Mouse (Mus musculus): ENCODE results near the gene Slc6a5. TPM values are rescaled to one million over a fixed set of nuclear protein-coding genes. Genes with fewer than 3 reads are reported as not detected.

The Slc6a5 gene
- polyA plus RNA-seq, 1 experiment = 0.01 TPM

DNA sequence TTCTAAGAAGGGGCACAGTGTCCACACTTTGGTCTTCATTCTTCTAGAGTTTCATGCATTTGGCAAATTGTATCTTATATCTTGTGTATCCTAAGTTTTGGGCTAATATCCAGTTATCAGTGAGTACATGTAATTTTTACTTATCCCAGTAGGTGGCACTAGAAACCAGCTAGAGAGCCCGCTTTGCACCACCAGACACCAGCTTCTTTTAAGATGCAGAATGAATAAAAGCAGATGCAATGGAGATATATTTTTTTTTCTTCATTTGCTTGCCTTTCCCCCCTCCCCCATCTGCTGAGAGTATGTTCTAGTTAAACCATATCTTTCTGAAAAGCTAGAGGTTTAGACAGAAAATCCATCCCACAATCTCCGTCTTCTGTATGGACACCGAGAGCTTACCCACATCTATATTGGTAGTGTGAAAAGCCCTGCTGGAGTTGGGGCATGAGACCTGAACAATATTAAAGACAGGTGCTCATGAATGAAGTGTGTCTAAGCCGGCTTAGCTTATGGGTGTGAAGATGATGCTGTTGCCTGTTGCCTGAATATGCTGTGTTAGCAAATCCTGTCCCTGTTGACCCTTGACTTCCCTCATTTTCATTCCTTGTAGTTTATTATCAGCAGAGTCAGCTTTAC lies 43.7 kb downstream of the Slc6a5 start:
- H3K4me3 ChIP-seq (ENCODE audit: control insufficient read depth, low read depth, low read length) = no peak overlapping the region
- H3K27ac ChIP-seq (ENCODE audit: control insufficient read depth, insufficient read depth, low read depth, low read length) = no peak overlapping the region
- H3K27me3 ChIP-seq (ENCODE audit: control insufficient read depth, insufficient read depth, low read length) = no peaks in the 10 kb centered on the region
- TF ChIP-seq CTCF (IDR thresholded peaks at IDR 0.05; ENCODE audit: control insufficient read depth, insufficient read depth, insufficient replicate concordance, low read depth, low read length) (no peak), POLR2A (IDR thresholded peaks at IDR 0.05; ENCODE audit: control insufficient read depth, low read depth, low read length) (no peak)
- no peaks in the 10 kb centered on the region for H3K36me3 ChIP-seq (ENCODE audit: control insufficient read depth, insufficient read depth, low read length)
- H3K4me1 ChIP-seq (ENCODE audit: control insufficient read depth, insufficient read depth, low read length) = no peaks in the 10 kb centered on the region

DNA sequence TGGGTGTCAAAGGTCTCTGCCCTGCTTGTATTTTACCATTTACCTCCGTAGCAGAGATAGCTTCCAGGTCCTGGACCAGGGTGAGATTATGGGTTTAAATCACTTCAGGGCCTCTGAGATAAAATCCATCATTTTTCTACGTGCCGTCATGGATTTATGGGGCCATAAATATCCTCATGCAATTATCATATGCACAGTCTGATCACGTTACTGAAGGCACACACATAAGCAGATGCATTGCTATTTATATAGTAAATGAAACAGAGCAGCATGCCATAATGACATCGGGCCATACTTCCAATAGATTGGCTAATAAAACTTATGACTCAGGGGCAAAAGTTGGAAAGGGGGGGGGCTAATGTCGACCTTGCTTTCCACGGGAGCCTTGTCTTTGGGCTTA lies 44.9 kb downstream of the Slc6a5 start:
- H3K4me1 ChIP-seq (ENCODE audit: control insufficient read depth, insufficient read depth, low read length) = no peaks in the 10 kb centered on the region
- H3K36me3 ChIP-seq (ENCODE audit: control insufficient read depth, insufficient read depth, low read length) = no peaks in the 10 kb centered on the region
- TF ChIP-seq POLR2A (IDR thresholded peaks at IDR 0.05; ENCODE audit: control insufficient read depth, low read depth, low read length) (no peak), CTCF (IDR thresholded peaks at IDR 0.05; ENCODE audit: control insufficient read depth, insufficient read depth, insufficient replicate concordance, low read depth, low read length) (no peak)
- H3K27me3 ChIP-seq (ENCODE audit: control insufficient read depth, insufficient read depth, low read length) = no peaks in the 10 kb centered on the region
- no peak overlapping the region for H3K27ac ChIP-seq (ENCODE audit: control insufficient read depth, insufficient read depth, low read depth, low read length)
- no peak overlapping the region for H3K4me3 ChIP-seq (ENCODE audit: control insufficient read depth, low read depth, low read length)

DNA sequence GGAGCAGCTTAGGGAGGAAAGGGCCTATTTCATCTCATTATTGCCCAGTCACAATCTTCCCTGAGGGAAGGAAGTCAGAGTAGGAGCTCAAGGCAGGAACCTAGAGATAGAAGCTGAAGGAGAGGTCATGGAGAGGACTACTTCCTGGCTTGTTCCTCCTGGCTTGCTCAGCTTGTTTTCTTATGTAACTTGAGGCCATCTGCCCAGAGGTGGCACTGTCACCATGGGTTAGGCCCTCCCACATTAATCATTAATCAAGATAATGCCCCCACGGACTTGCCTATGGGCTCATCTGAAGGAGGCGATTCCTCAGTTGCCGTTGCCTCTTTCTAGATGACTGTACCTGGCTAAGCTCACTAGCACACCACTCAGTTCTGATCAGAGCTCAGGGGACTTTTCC lies 47.2 kb downstream of the Slc6a5 start:
- Histone ChIP-seq H3K4me3 (ENCODE audit: control insufficient read depth, low read depth, low read length) (no peak overlapping the region), H3K27me3 (ENCODE audit: control insufficient read depth, insufficient read depth, low read length) (no peaks in the 10 kb centered on the region), H3K36me3 (ENCODE audit: control insufficient read depth, insufficient read depth, low read length) (no peaks in the 10 kb centered on the region), H3K27ac (ENCODE audit: control insufficient read depth, insufficient read depth, low read depth, low read length) (no peak overlapping the region), H3K4me1 (ENCODE audit: control insufficient read depth, insufficient read depth, low read length) (no peaks in the 10 kb centered on the region)
- TF ChIP-seq POLR2A (IDR thresholded peaks at IDR 0.05; ENCODE audit: control insufficient read depth, low read depth, low read length) = no peak
- no peak for TF ChIP-seq CTCF (IDR thresholded peaks at IDR 0.05; ENCODE audit: control insufficient read depth, insufficient read depth, insufficient replicate concordance, low read depth, low read length)

DNA sequence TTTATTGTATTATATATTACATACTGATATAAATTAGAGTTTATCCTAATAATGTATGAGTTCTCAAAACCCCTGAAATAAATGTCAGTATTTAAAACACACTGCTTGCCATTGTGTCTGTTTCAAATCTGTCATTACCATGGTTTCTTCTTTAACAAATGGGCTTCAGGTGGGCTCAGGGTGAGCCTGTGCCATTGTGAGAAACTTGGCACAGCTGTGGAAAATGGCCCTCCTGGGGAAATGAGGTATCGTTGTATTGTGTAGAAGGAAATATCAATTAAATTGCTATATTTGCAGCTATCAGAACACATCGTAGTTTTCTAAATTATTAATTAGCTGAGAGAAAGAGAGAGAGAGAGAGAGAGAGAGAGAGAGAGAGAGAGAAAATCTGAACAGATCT lies 53.8 kb downstream of the Slc6a5 start:
- no peaks in the 10 kb centered on the region for H3K36me3 ChIP-seq (ENCODE audit: control insufficient read depth, insufficient read depth, low read length)

DNA sequence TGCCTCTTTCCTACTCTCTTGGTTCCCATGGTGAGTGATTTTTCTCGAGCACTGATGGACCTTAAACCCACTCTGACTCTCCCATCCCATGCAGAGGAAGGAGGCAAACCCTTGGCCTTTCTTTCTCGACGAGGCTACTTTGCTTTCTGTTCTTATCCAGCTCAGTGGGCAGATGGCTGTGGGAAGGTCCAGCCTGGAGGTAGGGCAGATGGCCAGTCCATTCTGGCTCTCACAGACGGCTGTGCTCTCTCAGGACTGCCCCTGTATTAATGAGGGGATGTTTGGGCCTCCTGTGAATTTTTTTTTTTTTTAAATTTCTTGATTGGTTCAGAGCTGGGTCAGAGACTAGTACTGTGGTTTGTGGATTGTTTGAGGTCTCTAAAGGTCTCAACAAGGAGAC lies 59.6 kb downstream of the Slc6a5 start:
- Histone ChIP-seq H3K27me3 (ENCODE audit: control insufficient read depth, insufficient read depth, low read length) (no peaks in the 10 kb centered on the region), H3K4me3 (ENCODE audit: control insufficient read depth, low read depth, low read length) (no peak overlapping the region), H3K36me3 (ENCODE audit: control insufficient read depth, insufficient read depth, low read length) (no peaks in the 10 kb centered on the region), H3K27ac (ENCODE audit: control insufficient read depth, insufficient read depth, low read depth, low read length) (no peak overlapping the region), H3K4me1 (ENCODE audit: control insufficient read depth, insufficient read depth, low read length) (no peaks in the 10 kb centered on the region)
- TF ChIP-seq POLR2A (IDR thresholded peaks at IDR 0.05; ENCODE audit: control insufficient read depth, low read depth, low read length) = no peak
- TF ChIP-seq CTCF (IDR thresholded peaks at IDR 0.05; ENCODE audit: control insufficient read depth, insufficient read depth, insufficient replicate concordance, low read depth, low read length) = no peak

More for the DNA sequence above, 53.8 kb downstream of the Slc6a5 start:
- TF ChIP-seq CTCF (IDR thresholded peaks at IDR 0.05; ENCODE audit: control insufficient read depth, insufficient read depth, insufficient replicate concordance, low read depth, low read length) = no peak
- TF ChIP-seq POLR2A (IDR thresholded peaks at IDR 0.05; ENCODE audit: control insufficient read depth, low read depth, low read length) = no peak
- no peaks in the 10 kb centered on the region for H3K4me1 ChIP-seq (ENCODE audit: control insufficient read depth, insufficient read depth, low read length)
- no peak overlapping the region for H3K27ac ChIP-seq (ENCODE audit: control insufficient read depth, insufficient read depth, low read depth, low read length)
- H3K4me3 ChIP-seq (ENCODE audit: control insufficient read depth, low read depth, low read length) = no peak overlapping the region
- no peaks in the 10 kb centered on the region for H3K27me3 ChIP-seq (ENCODE audit: control insufficient read depth, insufficient read depth, low read length)

DNA sequence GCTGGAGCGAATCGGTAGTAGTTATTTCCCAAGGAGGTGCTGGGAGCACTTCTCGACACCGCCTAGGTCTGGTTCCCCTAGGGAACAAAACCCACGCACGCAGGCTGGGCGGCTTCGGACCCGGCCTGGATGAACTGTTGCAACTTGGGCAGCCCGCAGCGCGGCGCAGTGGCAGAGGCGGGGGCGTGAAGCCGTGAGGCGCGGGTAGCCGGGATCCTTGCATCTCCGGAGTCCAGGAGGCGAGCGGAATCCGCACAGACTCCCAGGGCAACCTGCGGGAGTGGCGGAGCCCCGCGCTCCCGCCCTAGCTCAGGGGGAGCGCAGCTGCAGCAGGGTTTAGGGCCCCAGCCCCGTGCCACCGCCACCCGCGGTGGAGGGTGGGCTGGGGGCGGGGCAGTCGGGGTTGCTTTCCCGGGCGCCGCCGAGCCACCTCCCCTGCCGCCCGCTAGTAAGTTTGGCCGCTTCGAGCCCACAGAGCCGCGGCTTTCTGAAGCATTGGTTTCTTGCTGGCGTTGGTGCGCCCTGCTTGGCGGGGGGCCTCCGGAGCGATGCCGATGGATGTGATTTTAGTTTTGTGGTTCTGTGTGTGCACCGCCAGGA lies 65.0 kb downstream of the Slc6a5 start, which contains the start of gene Nell1:
TSS of gene Nell1 (plus strand) at position 24 of the 600 bp plus-strand sequence.
- Histone ChIP-seq H3K27ac (ENCODE audit: control insufficient read depth, insufficient read depth, low read depth, low read length) (no peak within 1 kb of the TSS), H3K4me1 (ENCODE audit: control insufficient read depth, insufficient read depth, low read length) (peaks cover 12% of the 10 kb centered on the region), H3K4me3 (ENCODE audit: control insufficient read depth, low read depth, low read length) (peak within 1 kb of the TSS; percentile 26), H3K27me3 (ENCODE audit: control insufficient read depth, insufficient read depth, low read length) (peaks cover 7% of the 10 kb centered on the region), H3K36me3 (ENCODE audit: control insufficient read depth, insufficient read depth, low read length) (no peaks in the 10 kb centered on the region)
- TF ChIP-seq CTCF (IDR thresholded peaks at IDR 0.05; ENCODE audit: control insufficient read depth, insufficient read depth, insufficient replicate concordance, low read depth, low read length) (no peak), POLR2A (IDR thresholded peaks at IDR 0.05; ENCODE audit: control insufficient read depth, low read depth, low read length) (no peak)

DNA sequence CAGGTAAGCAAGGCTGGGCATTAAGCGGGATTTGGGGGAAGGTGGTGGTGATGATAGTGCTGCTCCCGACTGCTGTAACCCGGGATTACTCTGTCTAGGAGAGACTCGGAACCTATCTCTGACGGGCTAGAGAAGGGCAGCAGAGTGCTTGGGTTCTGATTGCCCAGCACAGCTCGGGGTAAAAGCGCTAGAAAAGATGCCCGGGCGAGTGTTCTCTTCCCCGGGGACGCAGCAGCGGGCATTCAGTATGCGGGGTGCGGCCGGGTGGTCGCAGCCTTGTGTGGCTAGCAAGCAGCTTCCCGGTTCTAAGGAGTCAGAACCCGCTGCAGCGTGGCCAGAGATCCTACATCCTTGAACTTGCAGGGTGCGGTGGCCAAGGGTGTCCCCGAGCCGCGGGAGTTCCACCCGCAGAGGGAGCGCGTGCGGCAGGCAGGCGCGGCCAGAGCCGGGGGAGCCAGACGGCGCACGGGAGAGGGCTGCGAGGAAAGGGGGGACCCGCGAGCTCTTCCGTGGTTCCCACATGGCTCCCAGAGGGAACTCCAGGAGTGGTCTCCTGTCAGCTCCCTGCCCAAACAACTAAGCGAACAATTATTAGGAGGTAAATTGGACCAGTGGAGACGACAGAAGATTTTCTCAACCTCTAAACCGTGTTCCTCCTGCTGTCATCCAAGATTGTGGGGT lies 65.6 kb downstream of the Slc6a5 start:
- TF ChIP-seq CTCF (IDR thresholded peaks at IDR 0.05; ENCODE audit: control insufficient read depth, insufficient read depth, insufficient replicate concordance, low read depth, low read length) (no peak), POLR2A (IDR thresholded peaks at IDR 0.05; ENCODE audit: control insufficient read depth, low read depth, low read length) (no peak)
- Histone ChIP-seq H3K4me1 (ENCODE audit: control insufficient read depth, insufficient read depth, low read length) (peaks cover 12% of the 10 kb centered on the region), H3K36me3 (ENCODE audit: control insufficient read depth, insufficient read depth, low read length) (no peaks in the 10 kb centered on the region), H3K4me3 (ENCODE audit: control insufficient read depth, low read depth, low read length) (peak overlapping the region; percentile 17), H3K27ac (ENCODE audit: control insufficient read depth, insufficient read depth, low read depth, low read length) (no peak overlapping the region), H3K27me3 (ENCODE audit: control insufficient read depth, insufficient read depth, low read length) (peaks cover 7% of the 10 kb centered on the region)
